Mouse (Mus musculus): ENCODE data around the gene Efhc2. TPM values are rescaled to one million over a fixed set of nuclear protein-coding genes. Genes with fewer than 3 reads are reported as not detected.

The Efhc2 gene
- polyA plus RNA-seq (2015; fragmentation: Nextera tagmentation; extraction: Ambion mirVana): 0.50 and 0.77 TPM in 2 replicates

DNA sequence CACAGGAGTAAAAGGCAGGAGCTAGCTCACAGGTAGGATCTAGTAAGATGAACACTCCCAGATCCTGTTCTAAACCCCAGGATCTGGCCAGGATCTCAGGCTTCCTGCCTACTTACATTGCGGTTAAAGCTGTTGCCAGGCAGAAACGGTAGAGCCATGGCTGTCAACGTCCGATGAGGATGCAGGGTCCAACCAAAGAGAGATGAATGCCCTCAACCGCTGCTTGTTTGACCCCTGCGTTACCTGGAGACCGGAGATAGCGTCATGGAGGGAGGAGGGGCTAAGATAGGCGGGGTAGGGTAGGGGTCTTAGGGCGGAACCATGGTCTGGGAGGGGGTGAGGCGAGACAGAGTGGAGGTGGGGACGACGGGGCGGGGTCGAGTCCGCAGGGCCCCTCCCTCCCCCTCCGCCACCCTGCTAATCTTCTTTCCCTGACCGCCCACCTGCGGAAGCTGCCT lies at the start of gene Efhc2:
Gene Efhc2 (minus strand): TSS at position 243 of the 458 bp plus-strand sequence.
- Histone ChIP-seq H3K9ac (no peak within 1 kb of the TSS), H3K4me1 (0 out of 2 replicates have a peak, but pooled peaks cover 2% of the 10 kb centered on the region), H3K4me2 (peak within 1 kb of the TSS; percentile 54), H3K27me3 (no peaks in the 10 kb centered on the region), H3K9me3 (no peaks in the 10 kb centered on the region), H3K36me3 (no peaks in the 10 kb centered on the region), H3K4me3 (peak within 1 kb of the TSS; percentile 36), H3K27ac (no peak within 1 kb of the TSS)
- 18% methylated on average over 12 of the region's 19 CpGs for whole genome bisulfite sequencing
- no peak for ATAC-seq (ENCODE audit: insufficient number of reproducible peaks, low FRiP score, low TSS enrichment, low read depth)

DNA sequence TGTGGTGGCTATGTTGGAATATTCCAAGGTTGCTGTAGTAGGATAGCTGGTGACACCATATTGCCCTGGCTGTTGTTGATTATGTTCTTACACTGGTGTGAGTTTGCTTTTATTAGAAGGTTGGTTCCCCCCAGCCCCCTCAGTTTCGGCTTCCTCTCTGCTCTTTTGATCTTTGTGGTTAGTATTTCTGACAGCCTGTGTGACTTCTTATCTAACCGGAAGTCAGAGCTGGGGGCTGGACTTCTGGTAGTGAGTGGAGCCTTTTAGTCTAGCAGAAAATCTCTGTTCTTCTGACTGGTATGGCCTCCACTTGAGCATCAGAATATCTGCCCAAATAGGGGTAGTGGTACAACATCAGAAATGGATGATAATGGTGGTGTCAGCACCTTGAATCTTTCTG lies 45.9 kb upstream of the Efhc2 start:
- WGBS: 64% methylated on average over 2 of the region's 2 CpGs
- ATAC-seq (ENCODE audit: insufficient number of reproducible peaks, low FRiP score, low TSS enrichment, low read depth): no peak
- Histone ChIP-seq H3K36me3 (no peaks in the 10 kb centered on the region), H3K27me3 (no peaks in the 10 kb centered on the region), H3K4me3 (no peak overlapping the region), H3K9me3 (no peaks in the 10 kb centered on the region), H3K4me1 (no peaks in the 10 kb centered on the region), H3K4me2 (no peak overlapping the region), H3K27ac (no peak overlapping the region), H3K9ac (no peak overlapping the region)

DNA sequence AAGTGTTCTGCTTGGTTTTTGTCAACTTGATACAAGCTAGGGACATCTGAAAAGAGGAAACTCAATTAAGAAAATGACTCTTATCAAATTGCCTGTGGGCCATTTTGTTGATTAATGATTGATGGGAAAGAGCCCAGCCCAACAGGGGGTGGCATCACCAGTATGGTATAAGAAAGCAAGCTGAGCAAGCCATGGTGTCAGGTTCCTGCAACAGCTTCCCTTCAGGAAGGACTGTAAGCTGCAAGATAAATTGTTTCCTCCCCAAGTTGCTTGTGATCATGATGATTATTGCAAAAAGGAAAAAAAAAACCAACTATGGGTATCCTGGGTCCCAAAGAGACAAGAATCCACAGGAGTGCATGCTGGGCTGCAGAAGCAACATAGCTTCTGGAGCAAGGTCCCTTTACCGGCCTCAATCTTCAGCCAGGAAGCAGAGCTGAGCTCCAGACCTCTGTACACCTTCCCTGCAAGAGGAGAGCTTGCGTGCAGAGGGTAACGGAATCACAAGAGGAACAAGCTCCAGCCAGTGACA lies 18.8 kb downstream of the Efhc2 start:
- ATAC-seq (ENCODE audit: insufficient number of reproducible peaks, low FRiP score, low TSS enrichment, low read depth): no peak

DNA sequence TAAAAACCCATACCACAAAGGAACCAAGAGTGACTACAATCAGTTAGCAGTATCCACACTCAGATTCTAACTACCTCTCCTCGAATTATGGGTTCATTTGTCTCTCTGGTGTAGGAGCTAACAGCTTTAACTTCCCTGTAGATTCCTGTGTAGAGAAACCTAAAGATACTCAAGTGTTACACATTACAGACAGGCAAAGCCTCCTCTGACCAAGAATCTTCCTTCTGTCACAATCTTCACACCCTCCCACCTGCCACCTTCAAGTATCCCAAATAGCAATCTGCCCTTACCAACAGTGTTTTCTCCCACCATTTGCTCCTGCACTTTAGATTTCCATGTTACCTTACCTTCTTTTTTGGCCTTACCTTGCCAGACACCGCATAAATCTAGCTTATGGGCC lies 35.3 kb downstream of the Efhc2 start:
- Histone ChIP-seq H3K4me2 (no peak overlapping the region), H3K4me3 (no peak overlapping the region), H3K27ac (no peak overlapping the region), H3K4me1 (no peaks in the 10 kb centered on the region), H3K27me3 (no peaks in the 10 kb centered on the region), H3K36me3 (no peaks in the 10 kb centered on the region), H3K9ac (no peak overlapping the region), H3K9me3 (no peaks in the 10 kb centered on the region)
- 65% methylated on average over 2 of the region's 2 CpGs for WGBS
- ATAC-seq (ENCODE audit: insufficient number of reproducible peaks, low FRiP score, low TSS enrichment, low read depth): no peak

More for the DNA sequence above, 18.8 kb downstream of the Efhc2 start:
- Histone ChIP-seq H3K9ac (no peak overlapping the region), H3K9me3 (no peaks in the 10 kb centered on the region), H3K27ac (no peak overlapping the region), H3K36me3 (no peaks in the 10 kb centered on the region), H3K27me3 (no peaks in the 10 kb centered on the region), H3K4me3 (no peak overlapping the region), H3K4me1 (no peaks in the 10 kb centered on the region), H3K4me2 (no peak overlapping the region)
- 76% methylated on average over 3 of the region's 3 CpGs for WGBS

DNA sequence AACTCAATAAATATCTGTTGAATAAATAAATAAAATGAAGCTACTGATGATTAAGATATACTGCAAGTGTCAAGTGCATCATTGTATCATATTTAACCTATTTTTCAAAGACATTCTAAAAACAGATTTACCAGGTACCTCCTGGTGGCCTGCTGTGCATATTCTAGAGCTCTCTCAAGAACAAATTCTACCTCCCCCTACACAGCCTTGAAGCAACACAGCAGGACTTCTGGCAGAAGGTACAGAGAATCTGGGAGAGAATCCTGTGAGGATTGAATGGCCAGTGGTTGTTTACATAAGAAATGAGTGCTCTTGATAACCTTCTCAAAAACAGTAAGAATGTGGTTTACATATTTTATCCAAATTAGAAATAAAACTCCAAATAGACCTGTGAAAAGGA lies 94.0 kb downstream of the Efhc2 start:
- H3K27ac ChIP-seq: no peak overlapping the region
- H3K4me2 ChIP-seq: no peak overlapping the region
- H3K4me3 ChIP-seq: no peak overlapping the region
- no peaks in the 10 kb centered on the region for H3K27me3 ChIP-seq
- H3K9ac ChIP-seq: no peak overlapping the region
- no peaks in the 10 kb centered on the region for H3K36me3 ChIP-seq
- H3K9me3 ChIP-seq: no peaks in the 10 kb centered on the region
- no peak for ATAC-seq (ENCODE audit: insufficient number of reproducible peaks, low FRiP score, low TSS enrichment, low read depth)
- H3K4me1 ChIP-seq: no peaks in the 10 kb centered on the region

DNA sequence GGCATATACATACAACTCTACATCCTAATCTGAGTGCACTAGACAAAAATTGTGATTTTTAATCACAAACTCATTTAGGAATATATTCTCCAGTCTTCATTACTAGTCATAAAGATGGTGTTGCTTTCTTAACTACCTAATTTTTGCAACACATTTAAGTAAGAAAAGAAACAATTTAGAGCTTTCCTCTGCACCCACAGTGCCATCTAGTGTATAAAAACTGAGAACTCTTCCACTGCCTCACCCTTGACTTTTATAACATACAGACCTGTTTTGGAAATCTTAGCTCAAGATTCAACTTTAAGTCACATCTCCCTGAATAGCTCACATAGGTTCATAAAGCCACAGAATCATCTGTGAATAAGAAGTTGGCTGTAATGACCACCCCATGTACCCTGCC lies 101.7 kb downstream of the Efhc2 start:
- Histone ChIP-seq H3K9ac (no peak overlapping the region), H3K27ac (no peak overlapping the region), H3K4me3 (no peak overlapping the region), H3K4me1 (no peaks in the 10 kb centered on the region), H3K4me2 (no peak overlapping the region), H3K36me3 (no peaks in the 10 kb centered on the region), H3K27me3 (no peaks in the 10 kb centered on the region), H3K9me3 (no peaks in the 10 kb centered on the region)
- no peak for ATAC-seq (ENCODE audit: insufficient number of reproducible peaks, low FRiP score, low TSS enrichment, low read depth)

DNA sequence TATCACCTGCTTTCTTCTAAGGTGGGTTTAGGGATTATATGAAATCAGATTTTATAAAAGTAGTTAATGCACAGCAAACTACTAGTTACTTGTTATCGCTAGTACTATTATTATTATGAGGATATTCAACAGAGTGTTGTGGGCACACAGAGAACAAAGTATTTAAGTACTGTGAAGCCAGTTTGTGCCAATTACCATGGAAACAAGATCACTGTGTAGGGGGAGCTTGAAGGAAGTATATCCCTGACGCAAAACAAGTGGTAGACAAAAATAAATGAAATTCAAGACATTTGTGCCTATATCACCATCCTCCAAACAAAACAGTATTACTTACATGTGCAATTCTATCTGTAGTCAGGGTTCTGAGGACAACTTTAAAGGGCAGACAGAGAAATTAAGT lies 105.7 kb downstream of the Efhc2 start:
- no peaks in the 10 kb centered on the region for H3K9me3 ChIP-seq
- no peak overlapping the region for H3K4me3 ChIP-seq
- WGBS: 77% methylated on average over 2 of the region's 2 CpGs
- no peaks in the 10 kb centered on the region for H3K27me3 ChIP-seq
- no peak overlapping the region for H3K9ac ChIP-seq
- no peaks in the 10 kb centered on the region for H3K36me3 ChIP-seq
- no peak overlapping the region for H3K27ac ChIP-seq
- ATAC-seq (ENCODE audit: insufficient number of reproducible peaks, low FRiP score, low TSS enrichment, low read depth): no peak
- no peak overlapping the region for H3K4me2 ChIP-seq
- no peaks in the 10 kb centered on the region for H3K4me1 ChIP-seq

DNA sequence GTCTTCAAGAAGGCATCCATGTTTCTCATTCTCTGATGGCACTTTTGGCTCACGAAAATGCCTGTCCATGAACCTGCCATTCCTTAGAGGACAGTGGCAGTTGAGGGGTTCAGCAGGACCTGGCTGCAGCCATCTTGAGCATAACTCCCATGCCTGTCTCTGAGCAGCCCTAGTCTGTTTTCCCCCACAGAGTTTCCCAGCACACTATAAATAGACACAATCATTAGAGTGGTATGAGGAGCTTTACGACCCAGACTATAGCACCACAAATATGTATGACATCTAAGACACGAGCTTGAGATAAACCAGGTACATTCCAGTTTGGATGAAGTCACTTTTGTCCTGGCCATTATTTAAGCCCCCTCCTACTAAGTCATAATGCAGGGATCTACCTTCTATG lies 143.4 kb downstream of the Efhc2 start:
- Histone ChIP-seq H3K4me3 (no peak overlapping the region), H3K9me3 (no peaks in the 10 kb centered on the region), H3K27me3 (no peaks in the 10 kb centered on the region), H3K27ac (no peak overlapping the region), H3K4me1 (no peaks in the 10 kb centered on the region), H3K36me3 (no peaks in the 10 kb centered on the region), H3K4me2 (no peak overlapping the region), H3K9ac (no peak overlapping the region)
- 63% methylated on average over 3 of the region's 3 CpGs for WGBS
- no peak for ATAC-seq (ENCODE audit: insufficient number of reproducible peaks, low FRiP score, low TSS enrichment, low read depth)

DNA sequence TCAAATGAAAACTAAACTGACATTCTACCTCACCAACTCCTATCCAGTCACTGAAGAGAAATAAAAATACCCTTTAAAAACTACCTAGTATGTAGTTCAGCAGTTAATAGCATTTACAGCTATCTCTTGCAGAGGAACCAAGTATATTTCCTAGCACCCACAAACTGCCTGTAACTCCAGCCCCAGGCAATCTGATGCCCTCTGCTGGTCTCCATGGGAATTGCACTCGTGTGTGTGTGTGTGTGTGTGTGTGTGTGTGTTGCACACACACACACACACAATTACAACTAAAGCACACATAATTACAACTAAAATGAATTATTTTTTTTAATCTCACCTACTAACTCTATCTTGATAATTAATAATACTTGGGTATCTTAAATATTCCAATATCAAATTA lies 153.5 kb downstream of the Efhc2 start:
- 45% methylated on average over 1 of the region's 1 CpGs for WGBS
- no peak for ATAC-seq (ENCODE audit: insufficient number of reproducible peaks, low FRiP score, low TSS enrichment, low read depth)
- H3K4me1 ChIP-seq: no peaks in the 10 kb centered on the region
- H3K27ac ChIP-seq: no peak overlapping the region
- no peaks in the 10 kb centered on the region for H3K9me3 ChIP-seq
- no peaks in the 10 kb centered on the region for H3K36me3 ChIP-seq
- H3K4me2 ChIP-seq: no peak overlapping the region
- H3K4me3 ChIP-seq: no peak overlapping the region
- H3K9ac ChIP-seq: no peak overlapping the region
- no peaks in the 10 kb centered on the region for H3K27me3 ChIP-seq

Measured in limb, embryonic 15.5 days (tissue).